ENCODE assay signal across 8 mouse cellular contexts in the genomic region with DNA sequence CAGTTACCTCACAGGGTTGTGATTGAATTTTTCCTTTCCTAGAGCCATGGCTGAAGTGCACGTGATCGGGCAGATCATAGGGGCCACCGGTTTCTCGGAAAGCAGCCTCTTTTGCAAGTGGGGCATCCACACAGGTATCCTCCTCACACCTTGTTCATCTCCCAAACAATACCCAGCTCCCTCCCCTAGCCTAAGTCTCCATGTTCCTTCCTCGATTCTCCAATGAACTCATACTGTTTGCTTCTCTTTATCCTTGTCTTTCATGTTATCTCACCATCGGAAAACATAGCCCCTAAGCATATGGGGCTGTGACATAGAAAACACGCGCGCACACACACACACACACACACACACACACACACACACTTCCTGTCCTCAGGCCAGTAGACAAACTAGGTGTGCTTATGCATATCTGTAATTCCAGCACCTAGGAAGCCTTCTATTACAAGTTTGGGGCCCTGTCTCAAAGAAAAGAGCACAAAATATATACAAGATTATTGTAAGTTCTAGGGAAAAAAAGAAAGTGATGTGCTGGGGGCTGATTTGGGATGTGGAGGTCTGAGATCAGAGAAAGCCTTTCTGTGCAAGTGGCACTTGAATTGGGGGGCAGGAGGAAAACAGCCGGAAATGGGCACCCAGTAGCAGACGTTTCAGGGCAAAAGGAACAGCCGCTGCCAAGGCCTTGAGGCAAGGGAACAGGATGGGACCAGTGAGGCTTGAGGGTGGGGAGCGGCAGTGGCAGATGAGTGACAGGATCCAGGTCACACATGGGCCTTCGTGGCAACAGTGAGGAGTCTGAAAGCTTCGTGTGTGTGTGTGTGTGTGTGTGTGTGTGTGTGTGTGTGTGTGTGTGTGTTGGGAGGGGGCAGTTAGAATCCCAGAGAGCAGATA. TPM values are rescaled to one million over a fixed set of nuclear protein-coding genes. Genes with fewer than 3 reads are reported as not detected.
A peak's percentile ranks its signal among the peaks of the same experiment; 100 is the strongest.
DNase-seq lines count a peak whose midpoint lies in the region; ATAC-seq and TF ChIP-seq lines count a peak whose summit lies in the region.

No protein-coding gene starts in this region.

- TF ChIP-seq RAD21 in MEL (IDR thresholded peaks at IDR 0.05; ENCODE audit: low read depth, low read length), result no peak

- no peak for DNase-seq in heart, embryonic 10.5 days (ENCODE audit: low spot score)
- DNase-seq in heart, postnatal 36 days, result no peak
- peak; percentile 68 for DNase-seq in MEL (ENCODE audit: low read depth, low spot score)
- DNase-seq in induced T-regulatory cell, adult 2 months (ENCODE audit: low read depth), result peak; percentile 75
- DNase-seq in layer of hippocampus, adult 8-10 months (ENCODE audit: low spot score in 2 of 2), result no peak
- DNase-seq in layer of hippocampus, postnatal 14 days (ENCODE audit: low spot score in 2 of 2), result no peak

- WGBS in heart, embryonic 10.5 days, result 53% methylated on average over 14 of the region's 15 CpGs
- WGBS in neural tube, embryonic 13.5 days, result 59% methylated on average over 15 of the region's 15 CpGs

- TF ChIP-seq POLR2A in MEL (IDR thresholded peaks at IDR 0.05; ENCODE audit: control insufficient read depth in 1 of 2, insufficient read depth in 1 of 2, low read depth in 1 of 2, low read length in 2 of 2, poor library complexity in 1 of 2), result 0 out of 4 replicates have a peak, but pooled peaks of 1 of the 2 experiments have one; percentile 43

- H3K79me2 ChIP-seq in MEL (ENCODE audit: control insufficient read depth, insufficient read depth, low read length, poor library complexity), result peaks cover 35% of the 10 kb centered on the region

- intact Hi-C loops in heart, postnatal 36 days (cut with DNase I), result no loop called here

- no peak for TF ChIP-seq EP300 in MEL (IDR thresholded peaks at IDR 0.05; ENCODE audit: low read depth in 1 of 2, low read length in 2 of 2)

- peak; percentile 9; the same call in 1 of the 2 replicates for ATAC-seq in neural tube, embryonic 13.5 days (ENCODE audit: low read depth)
- ATAC-seq in megakaryocyte-erythroid progenitor cell, adult 5-6 weeks (replicated peaks; ENCODE audit: low FRiP score, low TSS enrichment, poor library complexity, severe bottlenecking), result no peak

- 0 out of 2 replicates have a peak, but pooled peaks cover 5% of the 10 kb centered on the region for H3K36me3 ChIP-seq in heart, embryonic 10.5 days
- H3K36me3 ChIP-seq in MEL (ENCODE audit: control insufficient read depth in 1 of 2, insufficient read depth in 2 of 2, low read length in 2 of 2), result peaks cover 0 to 60% of the 10 kb centered on the region in 2 experiments; a peak in 2 of 4 replicates
- H3K36me3 ChIP-seq in neural tube, embryonic 13.5 days, result no peaks in the 10 kb centered on the region

- peaks cover 43% of the 10 kb centered on the region for H3K4me1 ChIP-seq in heart, embryonic 10.5 days
- peaks cover 17 to 68% of the 10 kb centered on the region in 2 experiments for H3K4me1 ChIP-seq in MEL (ENCODE audit: control insufficient read depth in 1 of 2, insufficient read depth in 2 of 2, low read length in 2 of 2)
- peaks cover 38% of the 10 kb centered on the region for H3K4me1 ChIP-seq in neural tube, embryonic 13.5 days (replicated peaks)

- peak overlapping the region; percentile 55 for H3K4me2 ChIP-seq in neural tube, embryonic 13.5 days

- H3K27me3 ChIP-seq in heart, embryonic 10.5 days (ENCODE audit: insufficient read depth, poor library complexity, severe bottlenecking), result peaks cover 23% of the 10 kb centered on the region
- no peaks in the 10 kb centered on the region for H3K27me3 ChIP-seq in MEL (ENCODE audit: control insufficient read depth in 1 of 2, insufficient read depth in 2 of 2, low read length in 2 of 2)
- H3K27me3 ChIP-seq in neural tube, embryonic 13.5 days, result peaks cover 32% of the 10 kb centered on the region

- H3K27ac ChIP-seq in heart, embryonic 10.5 days, result no peak overlapping the region
- peak overlapping the region; percentile 99 for H3K27ac ChIP-seq in MEL (ENCODE audit: control insufficient read depth, low read depth, low read length)
- H3K27ac ChIP-seq in neural tube, embryonic 13.5 days (replicated peaks), result peak overlapping the region; percentile 94

- no peaks in the 10 kb centered on the region for H3K9me3 ChIP-seq in heart, embryonic 10.5 days
- no peaks in the 10 kb centered on the region for H3K9me3 ChIP-seq in MEL (replicated peaks; ENCODE audit: insufficient read depth, low read length)
- H3K9me3 ChIP-seq in neural tube, embryonic 13.5 days, result no peaks in the 10 kb centered on the region

- H3K4me3 ChIP-seq in heart, embryonic 10.5 days, result peak overlapping the region; percentile 79
- peak overlapping the region; percentile 43 to 46 for H3K4me3 ChIP-seq in MEL (ENCODE audit: control insufficient read depth in 1 of 2, insufficient read depth in 1 of 2, low read depth in 2 of 2, low read length in 2 of 2)
- H3K4me3 ChIP-seq in neural tube, embryonic 13.5 days, result peak overlapping the region; percentile 49

- peak overlapping the region; percentile 81 for H3K9ac ChIP-seq in MEL (ENCODE audit: control insufficient read depth, low read depth, low read length, poor library complexity, severe bottlenecking)
- peak overlapping the region; percentile 69 for H3K9ac ChIP-seq in neural tube, embryonic 13.5 days

- no peak for TF ChIP-seq CTCF in MEL (IDR thresholded peaks at IDR 0.05 in 2 of 3, conservative IDR thresholded peaks at IDR 0.05 in 1 of 3; ENCODE audit: control insufficient read depth in 1 of 3, insufficient read depth in 1 of 3, low read depth in 2 of 3, low read length in 3 of 3, poor library complexity in 1 of 3, severe bottlenecking in 1 of 3)

RNA-seq across cellular contexts. Expression of gene B9d2, which starts 1.0 kb away (rescaled TPM):
- 34.2 and 35.8 TPM in 2 replicates for polyA plus RNA-seq in heart, embryonic 10.5 days (2016; fragmentation: Nextera tagmentation; extraction: Ambion mirVana)
- 10 to 100 TPM; 10.2 to 10.8 TPM for total RNA-seq in heart, postnatal 36 days (2021)
- total RNA-seq in MEL (2012; rRNA removed), result 70.4 TPM in 2 replicates
- polyA plus RNA-seq in MEL (2012; ENCODE audit: insufficient read depth in 1 of 2, insufficient read length in 2 of 2, low read depth in 1 of 2, low replicate concordance in 2 of 2, missing spikeins in 1 of 2), result 100 to 1,000 TPM in 1 of 2 experiments, not detected in 1; 108 TPM
- polyA plus RNA-seq in neural tube, embryonic 13.5 days (2015; fragmentation: Nextera tagmentation; extraction: Ambion mirVana), result 33.6 and 42.6 TPM in 2 replicates
- 10 to 100 TPM; 21.0 to 23.9 (median 21.8) TPM for total RNA-seq in layer of hippocampus, adult 8-10 months (2022)
- 10 to 100 TPM; 21.9 to 25.3 TPM for total RNA-seq in layer of hippocampus, postnatal 14 days (2021)
- total RNA-seq in megakaryocyte-erythroid progenitor cell, adult 5-6 weeks (2014; fragmentation: Nextera tagmentation), result 34.6 and 35.2 TPM in 2 replicates
- 42.8 and 45.5 TPM in 2 replicates for total RNA-seq in megakaryocyte-erythroid progenitor cell, adult 5-6 weeks (2017)

RNA-seq across cellular contexts. Expression of gene Tgfb1, which starts 5.2 kb away (rescaled TPM):
- polyA plus RNA-seq in heart, embryonic 10.5 days (2016; fragmentation: Nextera tagmentation; extraction: Ambion mirVana), result 4.1 and 4.8 TPM in 2 replicates
- 10 to 100 TPM; 23.8 to 27.0 TPM for total RNA-seq in heart, postnatal 36 days (2021)
- total RNA-seq in MEL (2012; rRNA removed), result 108 and 121 TPM in 2 replicates
- polyA plus RNA-seq in MEL (2012; ENCODE audit: insufficient read depth in 1 of 2, insufficient read length in 2 of 2, low read depth in 1 of 2, low replicate concordance in 2 of 2, missing spikeins in 1 of 2), result 100 to 1,000 TPM; 164 to 489 TPM
- 1.2 and 2.1 TPM in 2 replicates for polyA plus RNA-seq in neural tube, embryonic 13.5 days (2015; fragmentation: Nextera tagmentation; extraction: Ambion mirVana)
- 10 to 100 TPM in 2 of 4 experiments, 1 to 10 TPM in 2; 7.2 to 26.4 (median 15.7) TPM for total RNA-seq in layer of hippocampus, adult 8-10 months (2022)
- total RNA-seq in layer of hippocampus, postnatal 14 days (2021), result 1 to 10 TPM; 8.1 to 8.9 TPM
- total RNA-seq in megakaryocyte-erythroid progenitor cell, adult 5-6 weeks (2014; fragmentation: Nextera tagmentation), result 156 and 169 TPM in 2 replicates
- total RNA-seq in megakaryocyte-erythroid progenitor cell, adult 5-6 weeks (2017), result 26.0 and 27.0 TPM in 2 replicates

RNA-seq across cellular contexts. Expression of gene Tmem91, which starts 6.6 kb away (rescaled TPM):
- 1.1 and 1.9 TPM in 2 replicates for polyA plus RNA-seq in heart, embryonic 10.5 days (2016; fragmentation: Nextera tagmentation; extraction: Ambion mirVana)
- not detected for total RNA-seq in heart, postnatal 36 days (2021)
- total RNA-seq in MEL (2012; rRNA removed), result 0.59 and 0.89 TPM in 2 replicates
- 1 to 10 TPM in 1 of 2 experiments, not detected in 1; 3.3 TPM for polyA plus RNA-seq in MEL (2012; ENCODE audit: insufficient read depth in 1 of 2, insufficient read length in 2 of 2, low read depth in 1 of 2, low replicate concordance in 2 of 2, missing spikeins in 1 of 2)
- polyA plus RNA-seq in neural tube, embryonic 13.5 days (2015; fragmentation: Nextera tagmentation; extraction: Ambion mirVana), result 13.1 and 14.3 TPM in 2 replicates
- total RNA-seq in layer of hippocampus, adult 8-10 months (2022), result 10 to 100 TPM; 10.8 to 16.2 (median 15.1) TPM
- total RNA-seq in layer of hippocampus, postnatal 14 days (2021), result 10 to 100 TPM; 16.4 to 29.3 TPM
- total RNA-seq in megakaryocyte-erythroid progenitor cell, adult 5-6 weeks (2014; fragmentation: Nextera tagmentation), result 2.2 TPM in 1 of 2 replicates, not detected in the other
- not detected in 2 replicates for total RNA-seq in megakaryocyte-erythroid progenitor cell, adult 5-6 weeks (2017)

RNA-seq across cellular contexts. Expression of gene Exosc5, which starts 22.6 kb away (rescaled TPM):
- polyA plus RNA-seq in heart, embryonic 10.5 days (2016; fragmentation: Nextera tagmentation; extraction: Ambion mirVana), result 50.6 and 74.8 TPM in 2 replicates
- total RNA-seq in heart, postnatal 36 days (2021), result 10 to 100 TPM; 16.0 to 18.9 TPM
- 106 and 109 TPM in 2 replicates for total RNA-seq in MEL (2012; rRNA removed)
- 100 to 1,000 TPM in 1 of 2 experiments, not detected in 1; 134 TPM for polyA plus RNA-seq in MEL (2012; ENCODE audit: insufficient read depth in 1 of 2, insufficient read length in 2 of 2, low read depth in 1 of 2, low replicate concordance in 2 of 2, missing spikeins in 1 of 2)
- polyA plus RNA-seq in neural tube, embryonic 13.5 days (2015; fragmentation: Nextera tagmentation; extraction: Ambion mirVana), result 41.8 and 45.1 TPM in 2 replicates
- total RNA-seq in layer of hippocampus, adult 8-10 months (2022), result 10 to 100 TPM; 23.1 to 32.2 (median 27.5) TPM
- 10 to 100 TPM; 29.3 to 29.8 TPM for total RNA-seq in layer of hippocampus, postnatal 14 days (2021)
- 69.2 and 123 TPM in 2 replicates for total RNA-seq in megakaryocyte-erythroid progenitor cell, adult 5-6 weeks (2014; fragmentation: Nextera tagmentation)
- 34.9 and 43.9 TPM in 2 replicates for total RNA-seq in megakaryocyte-erythroid progenitor cell, adult 5-6 weeks (2017)

RNA-seq across cellular contexts. Expression of gene Bckdha, which starts 22.8 kb away (rescaled TPM):
- 51.7 and 51.8 TPM in 2 replicates for polyA plus RNA-seq in heart, embryonic 10.5 days (2016; fragmentation: Nextera tagmentation; extraction: Ambion mirVana)
- total RNA-seq in heart, postnatal 36 days (2021), result 100 to 1,000 TPM; 237 to 254 TPM
- total RNA-seq in MEL (2012; rRNA removed), result 21.4 and 27.0 TPM in 2 replicates
- 10 to 100 TPM in 1 of 2 experiments, not detected in 1; 33.1 TPM for polyA plus RNA-seq in MEL (2012; ENCODE audit: insufficient read depth in 1 of 2, insufficient read length in 2 of 2, low read depth in 1 of 2, low replicate concordance in 2 of 2, missing spikeins in 1 of 2)
- 45.9 and 50.7 TPM in 2 replicates for polyA plus RNA-seq in neural tube, embryonic 13.5 days (2015; fragmentation: Nextera tagmentation; extraction: Ambion mirVana)
- total RNA-seq in layer of hippocampus, adult 8-10 months (2022), result 10 to 100 TPM; 34.4 to 42.3 (median 39.3) TPM
- total RNA-seq in layer of hippocampus, postnatal 14 days (2021), result 10 to 100 TPM; 38.3 to 42.6 TPM
- 20.2 and 27.4 TPM in 2 replicates for total RNA-seq in megakaryocyte-erythroid progenitor cell, adult 5-6 weeks (2014; fragmentation: Nextera tagmentation)
- 22.6 and 25.8 TPM in 2 replicates for total RNA-seq in megakaryocyte-erythroid progenitor cell, adult 5-6 weeks (2017)

Comparison
In these comparisons a context has a peak if more than half of its experiments do, and no peak if none do; other contexts are left out.
1. DNase-seq: peak in MEL (single experiment) and induced T-regulatory cell, adult 2 months (single experiment); none in heart, embryonic 10.5 days (single experiment), heart, postnatal 36 days (0 of 2), layer of hippocampus, adult 8-10 months (0 of 2) and layer of hippocampus, postnatal 14 days (0 of 2).
2. Peak in every context shown above with its lines, with median percentiles within 50 percentile points of each other: H3K4me3 ChIP-seq.